Mouse (Mus musculus): ENCODE measurements at regions not wholly inside any gene's neighbourhood (a gene's known extent, or its start where the extent isn't known, plus 50 kb on each side); places are given as distances from the start of the nearest gene placed in this dataset.
A peak's percentile ranks its signal among the peaks of the same experiment; 100 is the strongest.

DNA sequence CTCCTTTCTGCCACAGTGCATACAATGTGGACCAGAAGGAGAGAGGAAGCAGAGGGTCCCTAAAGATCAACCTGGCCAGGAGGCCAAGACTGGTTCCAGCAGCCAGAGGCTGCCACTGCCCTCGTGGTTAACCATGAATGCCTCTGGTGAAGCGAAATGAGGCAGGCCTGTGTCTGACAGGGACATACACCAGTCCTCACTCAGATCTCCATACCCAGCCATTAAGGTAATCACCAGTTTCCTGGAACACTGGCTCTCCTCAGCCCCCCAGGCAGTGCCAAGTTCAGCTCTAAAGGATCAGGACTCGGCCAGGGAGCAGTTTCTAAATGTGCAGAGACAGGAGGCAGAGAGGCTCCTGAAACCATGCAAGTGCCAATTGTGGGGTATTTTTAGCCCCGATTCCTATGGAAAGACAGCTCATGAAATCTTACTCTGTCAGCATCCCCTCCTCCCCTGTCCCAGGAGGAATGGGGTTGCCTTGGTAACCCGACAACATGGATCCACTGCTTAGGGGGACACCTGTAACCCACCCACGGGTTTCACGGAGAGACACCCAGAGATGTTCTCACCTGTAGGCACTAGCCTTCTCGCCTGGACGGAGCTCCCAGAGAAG, 103.6 kb downstream of the Ier5 start:
- no peak for DNase-seq (ENCODE audit: low spot score in 2 of 2)

DNA sequence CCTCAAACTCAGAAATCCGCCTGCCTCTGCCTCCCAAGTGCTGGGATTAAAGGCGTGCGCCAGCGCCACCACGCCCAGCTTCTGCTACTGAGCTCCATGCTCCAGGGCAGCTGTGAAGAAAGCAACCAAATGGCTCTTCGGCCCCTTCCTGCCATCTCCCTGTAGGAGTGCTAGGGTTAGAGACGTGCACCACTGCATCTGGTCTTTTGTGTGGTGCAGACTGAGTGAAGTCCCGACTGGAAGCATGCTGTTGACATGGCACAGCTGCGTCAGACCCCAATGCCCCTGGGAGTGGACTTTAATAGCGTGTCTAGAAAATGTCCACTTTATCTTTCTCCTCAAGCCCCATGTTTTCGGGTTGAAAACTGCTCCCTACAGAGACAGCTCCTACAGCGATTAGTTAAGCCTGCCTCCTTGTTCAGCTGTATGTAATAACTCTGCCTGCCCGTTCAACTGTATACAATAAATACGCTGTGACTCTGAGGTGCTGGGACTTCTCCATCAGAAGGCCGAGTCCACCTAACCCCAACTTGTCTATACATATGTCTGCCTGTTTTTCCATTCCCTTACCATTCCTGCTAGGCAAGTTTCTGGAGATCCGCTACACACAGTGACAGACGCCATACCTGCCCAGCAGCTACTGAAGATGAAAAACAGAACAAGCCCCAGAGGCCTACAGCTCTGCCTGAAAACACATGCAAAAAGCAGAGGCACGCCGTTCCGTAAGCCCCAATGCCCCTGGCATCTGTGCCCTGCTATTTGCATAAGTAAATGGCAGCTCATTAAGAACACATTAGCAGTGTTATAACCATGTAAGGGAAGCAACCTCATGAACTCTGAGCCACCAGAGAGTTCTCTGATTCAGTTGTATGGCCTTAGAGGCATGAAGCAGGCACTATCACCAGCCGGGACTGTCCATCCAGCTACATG, 105.2 kb downstream of the Ier5 start:
- no peak for DNase-seq (ENCODE audit: low spot score in 2 of 2)

DNA sequence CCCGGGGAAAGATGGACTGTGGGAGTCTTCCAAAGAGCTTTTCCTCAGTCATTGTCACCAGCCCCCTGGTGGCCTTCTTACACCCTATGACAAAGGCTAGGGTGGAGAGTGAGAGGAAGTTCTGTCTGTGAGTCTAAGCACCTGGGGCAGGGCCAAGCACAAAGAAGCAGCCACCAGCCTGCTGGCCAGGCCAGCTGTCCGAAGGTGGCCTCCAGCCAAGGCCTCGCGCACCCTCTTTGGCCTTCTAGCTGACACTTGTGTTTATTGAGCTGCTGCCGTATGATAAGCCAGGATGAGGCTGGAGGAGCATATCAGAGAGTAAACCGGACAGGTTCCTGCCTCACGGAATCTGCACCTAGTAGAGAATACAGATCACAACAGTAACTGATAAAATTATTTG, 99.0 kb upstream of the Cacna1e start:
- DNase-seq (ENCODE audit: low spot score in 2 of 2), result peak in 1 of 2 experiments; percentile 71

DNA sequence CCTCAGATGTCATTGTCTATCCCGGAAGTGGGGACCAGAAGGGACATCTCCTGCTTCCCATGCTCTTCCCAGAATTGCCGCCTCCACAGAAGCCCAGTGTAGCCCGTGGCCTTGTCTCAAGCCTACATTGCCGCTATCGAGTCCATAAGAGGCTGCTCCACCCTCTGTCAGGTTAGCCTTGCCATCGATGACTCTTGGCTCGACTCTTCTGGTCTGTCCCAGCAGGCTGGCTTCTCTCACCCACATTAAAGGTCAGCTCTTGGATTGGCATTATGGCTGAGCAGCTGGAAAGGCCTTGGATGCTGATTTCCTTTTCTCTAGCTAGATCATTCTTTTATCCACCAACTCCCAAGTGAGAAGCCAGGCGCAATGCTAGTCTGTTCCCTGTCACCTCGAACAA, 98.5 kb upstream of the Cacna1e start:
- no peak for DNase-seq (ENCODE audit: low spot score in 2 of 2)

DNA sequence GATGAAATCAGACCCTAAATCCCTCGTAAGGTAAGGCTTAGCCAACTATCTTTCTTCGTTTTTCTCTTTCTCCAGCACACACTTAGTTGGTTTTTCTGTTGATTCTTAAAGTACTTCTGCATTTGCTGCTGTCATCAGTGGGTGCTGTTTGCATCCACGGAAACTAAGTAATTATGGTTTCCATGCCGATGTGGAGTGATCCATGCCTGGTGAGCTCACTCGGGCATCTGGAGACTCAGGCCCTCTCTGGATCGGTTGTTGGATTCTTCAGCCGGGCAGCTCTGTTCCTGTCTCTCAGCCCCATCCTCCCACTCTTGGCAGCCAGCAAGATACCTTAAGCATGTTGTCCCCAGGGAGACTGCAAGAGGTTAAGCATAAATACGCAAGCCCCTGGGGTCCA, 97.4 kb upstream of the Cacna1e start:
- no peak for DNase-seq (ENCODE audit: low spot score in 2 of 2)

DNA sequence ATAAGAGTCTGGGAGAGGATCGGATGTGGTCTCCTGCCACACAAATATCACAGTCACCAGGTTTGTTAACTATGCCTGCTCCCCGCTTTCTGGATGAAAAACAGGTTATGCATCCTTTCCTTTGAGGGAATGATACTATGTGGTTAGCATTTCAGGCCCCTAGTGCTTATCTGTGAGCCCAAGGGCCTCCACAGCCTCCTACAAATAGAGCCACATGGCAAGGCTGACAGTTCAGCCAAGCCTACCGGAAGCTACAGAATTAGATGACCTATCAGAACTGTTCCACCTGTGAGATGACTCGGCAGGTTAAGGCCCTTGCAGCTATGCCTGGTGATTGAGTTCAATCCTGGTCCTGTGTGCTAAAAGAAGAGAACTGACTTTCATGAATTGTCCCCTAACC, 91.4 kb upstream of the Cacna1e start:
- no peak for DNase-seq (ENCODE audit: low spot score in 2 of 2)

DNA sequence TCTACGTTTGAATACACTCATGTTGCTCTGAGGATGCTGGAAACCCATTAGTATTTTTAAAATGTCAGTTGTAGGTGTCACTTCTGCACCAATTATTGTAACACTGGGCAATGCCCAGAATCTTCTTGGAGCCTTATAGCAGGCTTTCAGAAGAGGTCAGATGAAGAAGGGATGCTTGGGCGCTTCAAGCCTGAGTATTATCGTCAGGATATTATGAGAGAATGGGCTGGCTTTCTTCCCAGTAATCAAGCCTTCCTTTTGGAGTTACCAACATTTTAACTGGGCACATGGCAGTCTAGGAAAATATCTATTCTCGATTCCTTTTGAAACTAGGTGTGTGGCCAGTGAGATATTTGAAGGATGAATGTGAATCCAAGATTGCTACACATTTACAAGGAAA, 77.0 kb upstream of the Cacna1e start:
- no peak for DNase-seq (ENCODE audit: low spot score in 2 of 2)

DNA sequence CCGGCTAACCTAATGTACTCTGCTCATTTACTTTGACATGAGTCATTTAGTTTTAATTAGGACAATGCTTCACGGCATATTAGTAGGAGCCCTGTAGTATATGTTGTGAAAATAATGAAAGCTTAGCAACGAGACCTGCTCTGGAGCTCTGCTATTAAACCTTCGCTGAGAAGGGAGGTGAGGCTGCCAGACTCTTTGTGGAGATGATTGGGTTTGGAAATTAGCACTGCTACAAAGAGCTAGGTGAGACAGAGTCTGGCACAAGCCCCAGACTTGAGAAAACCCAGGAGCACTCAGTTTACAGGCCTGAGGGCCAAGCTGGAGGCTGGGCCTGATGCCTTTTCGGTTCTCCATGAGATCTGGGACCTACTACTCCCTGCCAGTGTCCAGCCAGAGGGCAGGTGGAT, 72.3 kb upstream of the Cacna1e start:
- DNase-seq (ENCODE audit: low spot score in 2 of 2), result no peak

DNA sequence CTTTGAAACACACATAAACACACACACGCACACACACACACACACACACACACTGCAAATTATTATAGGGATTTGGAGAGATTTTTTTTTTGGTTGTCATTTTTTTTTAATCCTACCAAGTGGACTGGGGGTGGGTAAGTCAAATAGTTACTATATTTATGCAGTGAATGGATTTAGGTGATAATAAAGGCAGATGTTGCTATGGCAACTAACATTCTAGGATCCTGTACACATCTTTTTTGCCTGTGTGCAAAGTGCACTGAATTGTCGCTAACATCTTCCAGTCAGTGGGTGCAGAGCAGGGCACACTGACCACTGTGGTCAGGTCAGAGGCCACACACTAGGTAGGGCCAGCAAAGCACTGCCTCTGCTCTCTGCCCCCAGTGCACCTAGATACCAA, 68.4 kb upstream of the Cacna1e start:
- DNase-seq (ENCODE audit: low spot score in 2 of 2), result no peak
